Mouse (Mus musculus): ENCODE measurements around the gene Lamtor5. TPM values are rescaled to one million over a fixed set of nuclear protein-coding genes. Genes with fewer than 3 reads are reported as not detected.
A peak's percentile ranks its signal among the peaks of the same experiment; 100 is the strongest.

Lamtor5 gene
- polyA plus RNA-seq, 1 experiment from 2014 or later, result 193 TPM

GRCm38 (mm10) chr3:107249042-107249441 is 29.6 kb upstream of the Lamtor5 start:
- no peaks in the 10 kb centered on the region for H3K9me3 ChIP-seq (replicated peaks)
- WGBS, result 67% methylated on average over 3 of the region's 3 CpGs
- no peaks in the 10 kb centered on the region for H3K27me3 ChIP-seq (ENCODE audit: low read depth, poor library complexity, severe bottlenecking)
- H3K36me3 ChIP-seq, result no peaks in the 10 kb centered on the region
- no peak overlapping the region for H3K4me3 ChIP-seq
- H3K4me1 ChIP-seq, result peaks cover 7% of the 10 kb centered on the region
- no peak for DNase-seq (ENCODE audit: low spot score)
- no peak overlapping the region for H3K27ac ChIP-seq (replicated peaks)

- WGBS, result 86% methylated on average over 2 of the region's 2 CpGs
These were observed 28.3 kb upstream of the Lamtor5 start for GRCm38 (mm10) chr3:107250320-107250719.

GRCm38 (mm10) chr3:107252035-107252434 is 26.6 kb upstream of the Lamtor5 start:
- H3K4me1 ChIP-seq, result peaks cover 6% of the 10 kb centered on the region
- H3K27me3 ChIP-seq (ENCODE audit: low read depth, poor library complexity, severe bottlenecking), result no peaks in the 10 kb centered on the region
- no peaks in the 10 kb centered on the region for H3K9me3 ChIP-seq (replicated peaks)
- no peak for DNase-seq (ENCODE audit: low spot score)
- H3K36me3 ChIP-seq, result no peaks in the 10 kb centered on the region
- H3K27ac ChIP-seq (replicated peaks), result no peak overlapping the region
- WGBS, result 80% methylated on average over 4 of the region's 4 CpGs
- H3K4me3 ChIP-seq, result no peak overlapping the region

More at GRCm38 (mm10) chr3:107250320-107250719, 28.3 kb upstream of the Lamtor5 start:
- H3K36me3 ChIP-seq, result no peaks in the 10 kb centered on the region
- H3K9me3 ChIP-seq (replicated peaks), result no peaks in the 10 kb centered on the region
- H3K27me3 ChIP-seq (ENCODE audit: low read depth, poor library complexity, severe bottlenecking), result no peaks in the 10 kb centered on the region
- DNase-seq (ENCODE audit: low spot score), result no peak
- no peak overlapping the region for H3K4me3 ChIP-seq
- peaks cover 7% of the 10 kb centered on the region for H3K4me1 ChIP-seq
- H3K27ac ChIP-seq (replicated peaks), result no peak overlapping the region

DNA sequence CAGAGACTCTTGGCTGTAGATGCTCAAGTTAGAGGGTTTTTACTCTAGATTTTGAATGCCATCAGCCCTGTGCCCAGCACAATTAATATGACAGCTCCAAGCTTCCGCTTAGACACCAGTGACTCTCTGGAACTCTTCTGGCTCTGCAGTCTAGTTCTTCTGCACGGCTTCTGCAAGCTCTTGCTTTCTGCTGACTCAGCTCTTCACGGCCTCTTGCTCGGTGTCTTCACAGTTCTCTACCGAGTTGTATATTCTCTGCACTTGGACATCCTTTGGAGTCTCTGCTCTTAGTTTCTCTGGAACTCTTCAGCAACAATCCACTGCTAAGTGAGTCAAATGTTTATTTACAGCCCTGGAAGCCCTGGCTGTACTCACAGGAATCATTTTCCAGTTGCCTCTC is 24.7 kb upstream of the Lamtor5 start:
- Histone ChIP-seq H3K4me1 (no peaks in the 10 kb centered on the region), H3K27ac (replicated peaks) (no peak overlapping the region), H3K9me3 (replicated peaks) (no peaks in the 10 kb centered on the region), H3K27me3 (ENCODE audit: low read depth, poor library complexity, severe bottlenecking) (no peaks in the 10 kb centered on the region), H3K36me3 (no peaks in the 10 kb centered on the region), H3K4me3 (no peak overlapping the region)
- 87% methylated on average over 5 of the region's 5 CpGs for WGBS
- no peak for DNase-seq (ENCODE audit: low spot score)

- H3K4me1 ChIP-seq, result peaks cover 5% of the 10 kb centered on the region
- H3K27me3 ChIP-seq (ENCODE audit: low read depth, poor library complexity, severe bottlenecking), result no peaks in the 10 kb centered on the region
- H3K36me3 ChIP-seq, result no peaks in the 10 kb centered on the region
- H3K9me3 ChIP-seq (replicated peaks), result no peaks in the 10 kb centered on the region
- no peak overlapping the region for H3K27ac ChIP-seq (replicated peaks)
- DNase-seq (ENCODE audit: low spot score), result no peak
- H3K4me3 ChIP-seq, result no peak overlapping the region
- WGBS, result 84% methylated on average over 3 of the region's 3 CpGs
These were observed 22.7 kb upstream of the Lamtor5 start for GRCm38 (mm10) chr3:107255992-107256391.

DNA sequence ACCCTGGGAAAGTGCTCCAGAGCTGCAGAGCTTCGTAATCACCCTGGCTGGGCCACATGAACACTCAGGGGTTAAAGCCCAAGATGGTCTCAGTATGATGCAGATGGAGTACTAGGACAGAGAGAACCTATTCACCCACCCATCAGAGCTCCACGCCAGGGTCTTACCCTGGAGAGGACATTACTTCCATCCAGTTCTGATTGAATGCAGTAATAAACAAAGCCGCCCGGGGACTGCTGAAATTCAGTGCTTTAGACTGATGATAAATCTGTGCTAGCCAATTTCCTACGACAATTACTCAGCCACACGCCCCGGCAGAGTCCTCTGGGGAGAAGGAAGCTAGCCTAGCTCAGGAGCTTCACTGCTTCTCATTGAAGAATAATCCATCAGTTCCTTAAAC is 21.9 kb upstream of the Lamtor5 start:
- Histone ChIP-seq H3K36me3 (no peaks in the 10 kb centered on the region), H3K27ac (replicated peaks) (no peak overlapping the region), H3K27me3 (ENCODE audit: low read depth, poor library complexity, severe bottlenecking) (no peaks in the 10 kb centered on the region), H3K4me3 (no peak overlapping the region), H3K9me3 (replicated peaks) (no peaks in the 10 kb centered on the region), H3K4me1 (peaks cover 13% of the 10 kb centered on the region)
- DNase-seq (ENCODE audit: low spot score), result no peak
- WGBS, result 83% methylated on average over 7 of the region's 7 CpGs

DNA sequence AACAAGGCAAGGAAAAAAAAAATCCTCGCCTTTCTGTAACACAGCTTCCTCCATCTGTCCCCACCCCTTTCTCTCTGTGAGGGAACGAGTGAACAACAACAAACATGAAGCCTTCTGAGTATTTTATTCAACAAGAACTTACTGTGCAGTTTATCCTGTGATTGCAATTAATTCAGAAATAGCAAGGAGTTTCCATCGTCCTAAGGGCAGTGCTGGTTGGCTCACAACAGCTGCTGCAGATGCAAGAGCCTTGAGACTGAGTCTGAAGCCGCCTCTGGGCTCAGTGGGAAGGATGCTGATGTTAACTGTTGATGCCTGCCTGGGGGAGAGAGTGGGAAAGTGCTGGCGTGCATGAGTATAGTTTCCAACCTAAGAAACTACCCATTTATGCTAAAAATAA is 20.7 kb upstream of the Lamtor5 start:
- Histone ChIP-seq H3K4me1 (peaks cover 14% of the 10 kb centered on the region), H3K27ac (replicated peaks) (no peak overlapping the region), H3K9me3 (replicated peaks) (no peaks in the 10 kb centered on the region), H3K4me3 (no peak overlapping the region), H3K36me3 (no peaks in the 10 kb centered on the region), H3K27me3 (ENCODE audit: low read depth, poor library complexity, severe bottlenecking) (no peaks in the 10 kb centered on the region)
- no peak for DNase-seq (ENCODE audit: low spot score)
- WGBS, result 70% methylated on average over 5 of the region's 5 CpGs

- no peak for DNase-seq (ENCODE audit: low spot score)
These were observed 17.5 kb upstream of the Lamtor5 start for GRCm38 (mm10) chr3:107260956-107261850.

GRCm38 (mm10) chr3:107261851-107262165 is 16.9 kb upstream of the Lamtor5 start:
- no peaks in the 10 kb centered on the region for H3K36me3 ChIP-seq
- no peaks in the 10 kb centered on the region for H3K9me3 ChIP-seq (replicated peaks)
- H3K27me3 ChIP-seq (ENCODE audit: low read depth, poor library complexity, severe bottlenecking), result no peaks in the 10 kb centered on the region
- H3K4me1 ChIP-seq, result peaks cover 14% of the 10 kb centered on the region
- no peak for DNase-seq (ENCODE audit: low spot score)
- WGBS, result 74% methylated on average over 7 of the region's 7 CpGs
- H3K4me3 ChIP-seq, result no peak overlapping the region
- H3K27ac ChIP-seq (replicated peaks), result no peak overlapping the region

More at GRCm38 (mm10) chr3:107260956-107261850, 17.5 kb upstream of the Lamtor5 start:
- H3K27me3 ChIP-seq (ENCODE audit: low read depth, poor library complexity, severe bottlenecking), result no peaks in the 10 kb centered on the region
- no peaks in the 10 kb centered on the region for H3K9me3 ChIP-seq (replicated peaks)
- WGBS, result 61% methylated on average over 8 of the region's 8 CpGs
- peaks cover 14% of the 10 kb centered on the region for H3K4me1 ChIP-seq
- H3K27ac ChIP-seq (replicated peaks), result peak overlapping the region; percentile 28; the same call in 1 of the 2 replicates
- H3K36me3 ChIP-seq, result no peaks in the 10 kb centered on the region
- no peak overlapping the region for H3K4me3 ChIP-seq

GRCm38 (mm10) chr3:107266814-107267345 is 11.8 kb upstream of the Lamtor5 start:
- DNase-seq (ENCODE audit: low spot score), result no peak
- WGBS, result 78% methylated on average over 2 of the region's 2 CpGs
- no peaks in the 10 kb centered on the region for H3K36me3 ChIP-seq

GRCm38 (mm10) chr3:107272433-107272832 is 6.2 kb upstream of the Lamtor5 start:
- H3K9me3 ChIP-seq (replicated peaks), result no peaks in the 10 kb centered on the region
- no peaks in the 10 kb centered on the region for H3K36me3 ChIP-seq
- no peaks in the 10 kb centered on the region; the same call in 1 of the 2 replicates for H3K27me3 ChIP-seq (ENCODE audit: low read depth, poor library complexity, severe bottlenecking)
- no peak for DNase-seq (ENCODE audit: low spot score)
- no peak overlapping the region for H3K4me3 ChIP-seq
- no peaks in the 10 kb centered on the region for H3K4me1 ChIP-seq
- WGBS, result 96% methylated on average over 3 of the region's 3 CpGs
- H3K27ac ChIP-seq (replicated peaks), result no peak overlapping the region

More at GRCm38 (mm10) chr3:107266814-107267345, 11.8 kb upstream of the Lamtor5 start:
- H3K4me3 ChIP-seq, result no peak overlapping the region
- H3K4me1 ChIP-seq, result peaks cover under 1% of the 10 kb centered on the region; the same call in 1 of the 2 replicates
- no peaks in the 10 kb centered on the region for H3K27me3 ChIP-seq (ENCODE audit: low read depth, poor library complexity, severe bottlenecking)
- no peak overlapping the region for H3K27ac ChIP-seq (replicated peaks)
- no peaks in the 10 kb centered on the region for H3K9me3 ChIP-seq (replicated peaks)

DNA sequence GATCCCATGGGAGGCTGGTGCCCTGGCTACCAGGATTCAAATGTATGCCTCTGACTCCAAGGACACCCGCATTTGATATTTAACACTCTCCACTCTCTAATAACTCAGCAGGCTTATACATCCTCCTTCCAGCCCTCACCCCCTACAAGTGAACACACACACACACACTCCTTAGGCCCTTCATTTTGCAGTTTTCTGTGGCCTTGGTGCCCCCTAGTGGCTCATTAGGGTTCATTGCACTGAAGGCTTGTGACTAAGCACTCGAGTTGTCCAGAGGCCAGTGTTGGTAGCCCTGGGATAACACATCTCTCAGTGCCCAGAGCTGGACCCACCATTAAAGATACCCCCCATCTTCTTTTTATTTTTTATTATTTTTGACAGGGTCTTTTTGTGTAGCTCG is 4.8 kb upstream of the Lamtor5 start:
- H3K27ac ChIP-seq (replicated peaks), result no peak overlapping the region
- peak; percentile 58 for DNase-seq (ENCODE audit: low spot score)
- H3K4me3 ChIP-seq, result no peak overlapping the region
- H3K36me3 ChIP-seq, result no peaks in the 10 kb centered on the region
- H3K4me1 ChIP-seq, result peaks cover 7% of the 10 kb centered on the region; the same call in 1 of the 2 replicates
- WGBS, result 11% methylated on average over 3 of the region's 3 CpGs
- no peaks in the 10 kb centered on the region for H3K9me3 ChIP-seq (replicated peaks)
- H3K27me3 ChIP-seq (ENCODE audit: low read depth, poor library complexity, severe bottlenecking), result no peaks in the 10 kb centered on the region; the same call in 1 of the 2 replicates

GRCm38 (mm10) chr3:107275351-107275750 is 3.3 kb upstream of the Lamtor5 start:
- WGBS, result 68% methylated on average over 5 of the region's 5 CpGs
- H3K27ac ChIP-seq (replicated peaks), result no peak overlapping the region
- DNase-seq (ENCODE audit: low spot score), result no peak
- no peaks in the 10 kb centered on the region; the same call in 1 of the 2 replicates for H3K27me3 ChIP-seq (ENCODE audit: low read depth, poor library complexity, severe bottlenecking)
- no peaks in the 10 kb centered on the region for H3K36me3 ChIP-seq
- peaks cover 18% of the 10 kb centered on the region for H3K4me1 ChIP-seq
- H3K9me3 ChIP-seq (replicated peaks), result no peaks in the 10 kb centered on the region
- no peak overlapping the region for H3K4me3 ChIP-seq
